Mouse (Mus musculus): ENCODE results near the gene Cpn2. TPM values are rescaled to one million over a fixed set of nuclear protein-coding genes. Genes with fewer than 3 reads are reported as not detected.

The Cpn2 gene
- total RNA-seq, 1 experiment from 2014 or later = 28.6 TPM

- DNase-seq = no peak
Measured at GRCm38 (mm10) chr16:30238791-30239190, 28.5 kb downstream of the Cpn2 start.

- peak; percentile 92 for DNase-seq
Measured at GRCm38 (mm10) chr16:30236091-30236699, 31.1 kb downstream of the Cpn2 start.

- no peak for DNase-seq
Measured at GRCm38 (mm10) chr16:30235577-30235976, 31.7 kb downstream of the Cpn2 start.

- no peak for DNase-seq
Measured at GRCm38 (mm10) chr16:30234636-30235546, 32.4 kb downstream of the Cpn2 start.

GRCm38 (mm10) chr16:30234077-30234476, 33.2 kb downstream of the Cpn2 start:
- DNase-seq = no peak

GRCm38 (mm10) chr16:30231882-30232604, 35.3 kb downstream of the Cpn2 start:
- DNase-seq = no peak

- DNase-seq = peak; percentile 35
Measured at GRCm38 (mm10) chr16:30227352-30227751, 39.9 kb downstream of the Cpn2 start.

GRCm38 (mm10) chr16:30221161-30221782, 46.0 kb downstream of the Cpn2 start:
- DNase-seq = no peak

- no peak for DNase-seq
Measured at GRCm38 (mm10) chr16:30215811-30216210, 51.5 kb downstream of the Cpn2 start.

- DNase-seq = no peak
Measured at GRCm38 (mm10) chr16:30213644-30214043, 53.7 kb downstream of the Cpn2 start.

- no peak for DNase-seq
Measured at GRCm38 (mm10) chr16:30212035-30212434, 55.3 kb downstream of the Cpn2 start.

GRCm38 (mm10) chr16:30209264-30209663, 58.0 kb downstream of the Cpn2 start:
- no peak for DNase-seq

- no peak for DNase-seq
Measured at GRCm38 (mm10) chr16:30207991-30208390, 59.3 kb downstream of the Cpn2 start.

GRCm38 (mm10) chr16:30207111-30207828, 60.0 kb downstream of the Cpn2 start:
- DNase-seq = no peak

Other genes starting within 250 kb of the Cpn2 start
- gene Hes1, start 203.1 kb downstream of the Cpn2 start, total RNA-seq (2021) = 21.0 and 26.6 TPM in 2 replicates
- 0.15 TPM in 2 replicates for gene Lrrc15, start 15.8 kb upstream of the Cpn2 start, total RNA-seq (2021)
- 0.64 and 0.78 TPM in 2 replicates for gene Gp5, start 43.3 kb upstream of the Cpn2 start, total RNA-seq (2021)
- gene Atp13a3, start 138.5 kb upstream of the Cpn2 start, total RNA-seq (2021) = 87.9 and 91.7 TPM in 2 replicates